Mouse (Mus musculus): ENCODE results near the gene Napa.

- TF ChIP-seq CTCF (IDR thresholded peaks at IDR 0.05; ENCODE audit: low read depth), result no peak
- TF ChIP-seq EP300 (IDR thresholded peaks at IDR 0.05; ENCODE audit: low read depth), result no peak
These were observed 36.7 kb downstream of the Napa start for GRCm38 (mm10) chr7:16134951-16135392.
